Mouse (Mus musculus): ENCODE data around the gene Inpp5b. TPM values are rescaled to one million over a fixed set of nuclear protein-coding genes. Genes with fewer than 3 reads are reported as not detected.
A peak's percentile ranks its signal among the peaks of the same experiment; 100 is the strongest.

The Inpp5b gene
- polyA plus RNA-seq, 1 experiment from 2014 or later, result 16.3 TPM

- Histone ChIP-seq H3K9me3 (replicated peaks; ENCODE audit: control insufficient read depth, low read length) (no peaks in the 10 kb centered on the region), H3K4me1 (ENCODE audit: control insufficient read depth, insufficient read depth, low read length) (no peaks in the 10 kb centered on the region), H3K27ac (ENCODE audit: low read length) (no peak overlapping the region), H3K9ac (ENCODE audit: low read length) (no peak overlapping the region), H3K4me2 (ENCODE audit: low read depth, low read length) (no peak overlapping the region), H3K4me3 (ENCODE audit: low read length) (no peak overlapping the region), H3K36me3 (ENCODE audit: control insufficient read depth, insufficient read depth) (peaks cover 40% of the 10 kb centered on the region), H3K27me3 (ENCODE audit: control insufficient read depth, insufficient read depth, low read length) (no peaks in the 10 kb centered on the region)
- WGBS, result 79% methylated on average over 14 of the region's 14 CpGs
- no peak for ATAC-seq (replicated peaks; ENCODE audit: extremely low read depth, insufficient read depth, low FRiP score)
These were observed 96.5 kb downstream of the Inpp5b start for GRCm38 (mm10) chr4:124838035-124838700.

DNA sequence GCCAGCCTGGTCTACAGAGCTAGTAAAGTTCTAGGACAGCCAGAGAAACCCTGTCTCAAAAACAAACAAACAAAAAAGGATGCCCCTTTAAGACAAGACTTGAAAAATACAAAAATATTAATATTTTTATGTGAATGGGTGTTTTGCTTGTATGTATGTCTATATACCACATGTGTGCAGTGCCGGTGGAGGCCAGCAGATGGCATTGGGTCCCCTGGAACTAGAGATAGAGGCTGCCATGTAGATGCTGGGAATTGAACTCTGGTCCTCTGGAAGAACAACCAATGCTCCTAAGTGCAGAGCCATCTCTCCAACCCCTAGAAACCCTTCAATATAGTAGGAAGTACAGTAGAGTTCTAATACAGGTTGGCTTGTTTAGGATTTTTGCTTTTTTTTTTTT is 99.3 kb downstream of the Inpp5b start:
- Histone ChIP-seq H3K9ac (ENCODE audit: low read length) (no peak overlapping the region), H3K36me3 (ENCODE audit: control insufficient read depth, insufficient read depth) (peaks cover 37% of the 10 kb centered on the region), H3K4me3 (ENCODE audit: low read length) (no peak overlapping the region), H3K4me2 (ENCODE audit: low read depth, low read length) (no peak overlapping the region), H3K4me1 (ENCODE audit: control insufficient read depth, insufficient read depth, low read length) (no peaks in the 10 kb centered on the region), H3K9me3 (replicated peaks; ENCODE audit: control insufficient read depth, low read length) (no peaks in the 10 kb centered on the region), H3K27ac (ENCODE audit: low read length) (no peak overlapping the region), H3K27me3 (ENCODE audit: control insufficient read depth, insufficient read depth, low read length) (no peaks in the 10 kb centered on the region)
- 97% methylated on average over 1 of the region's 1 CpGs for WGBS
- no peak for ATAC-seq (replicated peaks; ENCODE audit: extremely low read depth, insufficient read depth, low FRiP score)

DNA sequence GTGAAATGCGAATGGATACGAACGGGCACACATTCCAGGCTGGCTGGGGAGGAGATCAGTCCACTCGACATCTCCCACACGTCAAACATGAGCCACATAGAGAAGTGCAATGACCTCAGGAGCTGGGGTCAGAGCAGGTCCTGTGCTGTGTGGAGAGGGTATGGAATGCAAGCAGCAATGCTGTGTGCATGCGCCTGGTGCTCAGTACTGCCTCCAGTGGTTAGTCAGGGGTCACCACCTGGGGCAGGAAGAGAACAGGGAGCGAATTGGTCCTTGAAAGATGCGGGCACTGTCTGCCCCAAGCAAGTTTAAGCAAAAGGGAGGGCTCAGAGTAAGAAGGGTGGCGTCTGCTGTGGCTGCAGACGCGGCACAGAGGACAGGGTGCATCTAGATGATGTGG is 101.8 kb downstream of the Inpp5b start:
- no peak overlapping the region for H3K27ac ChIP-seq (ENCODE audit: low read length)
- WGBS, result 50% methylated on average over 11 of the region's 11 CpGs
- H3K4me1 ChIP-seq (ENCODE audit: control insufficient read depth, insufficient read depth, low read length), result no peaks in the 10 kb centered on the region
- ATAC-seq (replicated peaks; ENCODE audit: extremely low read depth, insufficient read depth, low FRiP score), result 0 out of 2 replicates have a peak, but pooled peaks have one; percentile 39
- H3K4me3 ChIP-seq (ENCODE audit: low read length), result no peak overlapping the region
- peaks cover 27% of the 10 kb centered on the region for H3K36me3 ChIP-seq (ENCODE audit: control insufficient read depth, insufficient read depth)
- no peak overlapping the region for H3K9ac ChIP-seq (ENCODE audit: low read length)
- H3K27me3 ChIP-seq (ENCODE audit: control insufficient read depth, insufficient read depth, low read length), result no peaks in the 10 kb centered on the region
- no peaks in the 10 kb centered on the region for H3K9me3 ChIP-seq (replicated peaks; ENCODE audit: control insufficient read depth, low read length)
- no peak overlapping the region for H3K4me2 ChIP-seq (ENCODE audit: low read depth, low read length)

DNA sequence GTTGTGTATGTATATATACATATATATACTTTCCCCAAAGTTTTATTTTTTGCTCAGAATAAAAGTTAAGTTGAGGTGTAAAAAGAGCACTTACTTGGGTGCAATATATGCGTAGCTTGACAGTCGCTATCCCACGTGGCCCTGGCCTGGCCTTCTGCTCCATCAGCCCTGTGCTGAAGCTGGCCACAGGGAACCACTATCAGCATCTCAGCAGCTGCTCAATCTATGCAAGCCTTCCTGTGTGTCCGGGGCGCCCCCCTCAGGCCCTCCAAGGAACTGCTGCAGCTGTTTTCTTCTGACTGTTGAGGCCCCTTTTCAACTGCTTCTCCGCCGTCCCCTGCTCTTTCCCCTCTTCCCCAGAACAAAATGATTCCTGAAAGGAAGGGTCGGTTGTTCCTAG is 105.9 kb downstream of the Inpp5b start:
- 11% methylated on average over 8 of the region's 8 CpGs for WGBS
- H3K9ac ChIP-seq (ENCODE audit: low read length), result no peak overlapping the region
- H3K4me2 ChIP-seq (ENCODE audit: low read depth, low read length), result no peak overlapping the region
- H3K27me3 ChIP-seq (ENCODE audit: control insufficient read depth, insufficient read depth, low read length), result no peaks in the 10 kb centered on the region
- no peak overlapping the region for H3K27ac ChIP-seq (ENCODE audit: low read length)
- no peak overlapping the region for H3K4me3 ChIP-seq (ENCODE audit: low read length)
- no peaks in the 10 kb centered on the region for H3K9me3 ChIP-seq (replicated peaks; ENCODE audit: control insufficient read depth, low read length)
- peaks cover 16% of the 10 kb centered on the region for H3K4me1 ChIP-seq (ENCODE audit: control insufficient read depth, insufficient read depth, low read length)
- peaks cover 5% of the 10 kb centered on the region for H3K36me3 ChIP-seq (ENCODE audit: control insufficient read depth, insufficient read depth)
- ATAC-seq (replicated peaks; ENCODE audit: extremely low read depth, insufficient read depth, low FRiP score), result no peak

- H3K4me2 ChIP-seq (ENCODE audit: low read depth, low read length), result peak overlapping the region; percentile 84
- H3K9ac ChIP-seq (ENCODE audit: low read length), result peak overlapping the region; percentile 90
- no peaks in the 10 kb centered on the region for H3K9me3 ChIP-seq (replicated peaks; ENCODE audit: control insufficient read depth, low read length)
- ATAC-seq (replicated peaks; ENCODE audit: extremely low read depth, insufficient read depth, low FRiP score), result peak; percentile 11; the same call in 1 of the 2 replicates
- H3K27ac ChIP-seq (ENCODE audit: low read length), result peak overlapping the region; percentile 92
- H3K4me1 ChIP-seq (ENCODE audit: control insufficient read depth, insufficient read depth, low read length), result peaks cover 18% of the 10 kb centered on the region
- peaks cover 10% of the 10 kb centered on the region for H3K36me3 ChIP-seq (ENCODE audit: control insufficient read depth, insufficient read depth)
- 3% methylated on average over 24 of the region's 24 CpGs for WGBS
- H3K27me3 ChIP-seq (ENCODE audit: control insufficient read depth, insufficient read depth, low read length), result no peaks in the 10 kb centered on the region
- H3K4me3 ChIP-seq (ENCODE audit: low read length), result peak overlapping the region; percentile 98
These were observed 108.1 kb downstream of the Inpp5b start for GRCm38 (mm10) chr4:124849631-124850260.

DNA sequence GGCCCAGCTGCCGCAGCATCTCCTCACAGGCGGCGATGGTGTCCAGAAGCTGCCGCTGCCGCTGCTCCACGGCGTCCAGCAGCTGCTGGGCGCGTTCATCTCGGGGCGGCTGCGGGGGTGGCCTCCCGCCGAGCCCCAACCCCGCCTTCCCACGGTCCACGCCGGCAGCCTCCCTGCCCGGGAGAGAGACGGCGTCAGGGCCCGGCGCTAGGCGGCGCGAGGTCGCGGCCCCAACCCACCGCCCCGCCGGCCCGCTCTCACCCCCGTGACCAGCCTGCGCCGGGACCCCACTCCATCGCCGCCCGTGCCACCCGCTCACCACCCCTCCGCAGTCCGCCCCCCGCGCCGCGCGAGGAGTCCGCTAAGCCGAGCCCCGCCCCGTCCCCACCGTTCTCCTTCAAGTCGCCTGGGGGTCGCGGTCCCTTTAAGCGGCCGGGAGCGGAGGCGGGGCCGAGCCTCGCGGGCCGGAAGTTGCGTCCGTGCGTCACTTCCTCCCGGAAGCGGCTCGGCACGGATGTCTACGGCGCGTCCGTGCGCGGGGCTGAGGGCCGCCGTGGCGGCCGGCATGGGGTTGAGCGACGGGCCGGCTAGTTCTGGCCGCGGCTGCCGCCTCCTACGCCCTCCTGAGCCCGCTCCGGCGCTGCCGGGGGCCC is 108.7 kb downstream of the Inpp5b start, which contains the start of gene Yrdc:
Gene Yrdc, plus strand, starts transcription at position 419 of the 653 bp plus-strand sequence.
- Histone ChIP-seq H3K27me3 (ENCODE audit: control insufficient read depth, insufficient read depth, low read length) (no peaks in the 10 kb centered on the region), H3K4me2 (ENCODE audit: low read depth, low read length) (peak within 1 kb of the TSS; percentile 86), H3K9ac (ENCODE audit: low read length) (peak within 1 kb of the TSS; percentile 90), H3K4me3 (ENCODE audit: low read length) (peak within 1 kb of the TSS; percentile 98), H3K9me3 (replicated peaks; ENCODE audit: control insufficient read depth, low read length) (no peaks in the 10 kb centered on the region), H3K27ac (ENCODE audit: low read length) (peak within 1 kb of the TSS; percentile 92), H3K36me3 (ENCODE audit: control insufficient read depth, insufficient read depth) (peaks cover 10% of the 10 kb centered on the region), H3K4me1 (ENCODE audit: control insufficient read depth, insufficient read depth, low read length) (peaks cover 18% of the 10 kb centered on the region)
- WGBS, result under 1% methylated on average over 87 of the region's 90 CpGs
- ATAC-seq (replicated peaks; ENCODE audit: extremely low read depth, insufficient read depth, low FRiP score), result peak; percentile 90

MicroRNAs within 50 kb of the gene (microRNA counts, 519-probe panel; counts per million panel counts)
- microRNA mmu-miR-697 (1,193 counts per million, percentile 6 among the panel's probes with 10 or more counts), microRNA mmu-miR-698 (not detected)

Small RNAs within 50 kb of the gene (microRNA-seq; reads per million reads assigned to microRNA genes)
- gene Gm24721 (not detected), gene Mir697 (not detected), gene Mir698 (not detected)

Other genes starting within 250 kb of the Inpp5b start
- gene 3100002H09Rik, start 131.0 kb upstream of the Inpp5b start, polyA plus RNA-seq (2015; fragmentation: Nextera tagmentation; extraction: Ambion mirVana), result 0.17 TPM in 1 of 2 replicates, not detected in the other
- 0.15 and 0.17 TPM in 2 replicates for gene Pou3f1, start 85.0 kb upstream of the Inpp5b start, polyA plus RNA-seq (2015; fragmentation: Nextera tagmentation; extraction: Ambion mirVana)
- gene Utp11, start 48.2 kb upstream of the Inpp5b start, polyA plus RNA-seq (2015; fragmentation: Nextera tagmentation; extraction: Ambion mirVana), result 40.3 and 49.2 TPM in 2 replicates
- 3.8 and 5.0 TPM in 2 replicates for gene Fhl3, start 41.1 kb upstream of the Inpp5b start, polyA plus RNA-seq (2015; fragmentation: Nextera tagmentation; extraction: Ambion mirVana)
- 77.7 and 95.1 TPM in 2 replicates for gene Sf3a3, start 27.1 kb upstream of the Inpp5b start, polyA plus RNA-seq (2015; fragmentation: Nextera tagmentation; extraction: Ambion mirVana)
- gene Mtf1, start 60.3 kb downstream of the Inpp5b start, polyA plus RNA-seq (2015; fragmentation: Nextera tagmentation; extraction: Ambion mirVana), result 11.5 and 13.0 TPM in 2 replicates
- 22.3 and 22.6 TPM in 2 replicates for gene Yrdc, start 108.8 kb downstream of the Inpp5b start, polyA plus RNA-seq (2015; fragmentation: Nextera tagmentation; extraction: Ambion mirVana)
- 40.0 and 40.8 TPM in 2 replicates for gene 1110065P20Rik, start 109.3 kb downstream of the Inpp5b start, polyA plus RNA-seq (2015; fragmentation: Nextera tagmentation; extraction: Ambion mirVana)
- 0.07 and 0.29 TPM in 2 replicates for gene Maneal, start 120.3 kb downstream of the Inpp5b start, polyA plus RNA-seq (2015; fragmentation: Nextera tagmentation; extraction: Ambion mirVana)
- gene Epha10, start 139.0 kb downstream of the Inpp5b start, polyA plus RNA-seq (2015; fragmentation: Nextera tagmentation; extraction: Ambion mirVana), result 0.03 TPM in 1 of 2 replicates, not detected in the other
- gene 9930104L06Rik, start 195.2 kb downstream of the Inpp5b start, polyA plus RNA-seq (2015; fragmentation: Nextera tagmentation; extraction: Ambion mirVana), result 8.8 and 10.3 TPM in 2 replicates
- 117 and 122 TPM in 2 replicates for gene Cdca8, start 197.5 kb downstream of the Inpp5b start, polyA plus RNA-seq (2015; fragmentation: Nextera tagmentation; extraction: Ambion mirVana)
- gene Rspo1, start 244.6 kb downstream of the Inpp5b start, polyA plus RNA-seq (2015; fragmentation: Nextera tagmentation; extraction: Ambion mirVana), result 5.5 and 5.9 TPM in 2 replicates